Mouse (Mus musculus) R1 (cell line): ENCODE results near the gene Kdelc2.

ENCODE experiments used
- DNase-seq: peaks from one replicate; pipeline ENCODE4 v3.0.0-alpha.2; 2018; ENCODE audit warnings: low read depth, low spot score

Kdelc2 gene

DNA sequence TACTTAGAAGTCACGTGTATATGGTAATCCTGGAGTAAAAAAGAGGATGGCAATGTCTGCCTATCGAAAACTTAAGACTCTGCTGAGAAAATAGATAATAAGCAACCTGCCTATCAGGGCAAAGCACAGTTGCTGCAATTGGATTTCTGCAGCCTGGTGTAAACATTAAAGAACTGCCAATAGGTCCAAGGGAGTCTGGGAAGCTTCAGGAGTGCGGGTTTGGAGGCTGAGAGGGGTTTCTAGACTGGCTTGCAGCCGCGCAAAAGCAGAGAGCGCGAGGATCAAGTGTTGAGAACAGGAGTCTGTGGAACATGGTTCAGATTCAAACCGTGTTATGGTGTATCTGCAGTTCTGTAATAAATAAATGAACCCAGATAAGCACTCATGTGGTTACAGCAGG, 1.0 kb downstream of the Kdelc2 start:
- DNase-seq: no peak

DNA sequence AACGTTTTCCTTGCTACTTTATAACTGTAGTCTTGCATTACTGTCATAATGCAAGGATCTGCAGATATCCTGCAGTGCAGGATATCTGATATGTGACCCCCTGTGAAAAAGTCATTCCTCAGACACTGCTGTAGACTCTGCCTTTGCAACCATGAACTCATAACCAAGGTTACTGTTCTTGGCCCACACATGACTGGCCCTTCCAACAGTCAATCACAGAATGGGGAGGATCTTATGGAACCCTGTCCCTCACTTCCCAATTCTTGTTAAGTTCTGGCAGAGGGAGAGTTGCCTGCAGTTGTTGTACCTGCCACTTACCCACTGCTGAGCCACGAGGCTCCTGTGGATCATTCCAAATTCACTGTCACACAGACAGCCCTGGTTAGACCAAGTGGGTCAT, 3.6 kb downstream of the Kdelc2 start:
- no peak for DNase-seq

DNA sequence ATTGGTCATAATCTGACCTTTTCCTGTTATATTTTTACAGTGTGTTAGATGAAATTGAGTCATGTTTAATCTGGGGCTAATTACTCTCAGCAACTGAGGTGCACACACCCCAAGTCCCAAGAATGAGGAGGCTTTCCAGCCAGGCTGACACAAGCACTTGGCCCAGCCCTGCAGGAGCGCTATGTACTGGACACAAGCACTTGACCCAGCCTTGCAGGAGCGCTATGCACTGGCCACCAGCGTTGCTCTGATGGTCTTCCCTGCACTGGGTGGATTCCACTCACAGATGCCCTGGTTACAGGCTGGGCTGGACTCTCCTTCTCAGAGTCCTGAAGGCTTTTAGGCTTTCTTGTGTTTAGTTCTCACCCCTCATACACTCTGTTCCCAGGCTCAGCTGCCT, 5.3 kb downstream of the Kdelc2 start:
- no peak for DNase-seq

DNA sequence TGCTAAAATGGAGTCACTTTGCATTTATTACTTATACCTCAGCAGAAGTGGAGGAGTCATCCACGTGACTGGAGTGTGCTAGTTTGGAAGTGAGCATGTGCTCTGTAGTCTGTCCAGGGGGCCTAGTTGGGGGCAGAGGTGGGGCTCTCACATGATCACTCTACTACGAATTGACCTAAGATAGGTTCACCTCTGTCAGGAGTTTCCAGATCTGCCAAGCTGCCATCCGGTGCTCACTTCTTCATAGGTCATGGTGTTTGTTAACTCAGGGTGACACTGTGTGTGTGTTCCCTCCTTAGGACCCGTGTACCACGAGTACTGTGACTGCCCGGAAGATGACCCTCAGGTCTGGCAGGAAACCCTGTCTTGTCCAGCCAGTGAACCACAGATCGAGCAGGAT, 6.3 kb downstream of the Kdelc2 start:
- DNase-seq: no peak

DNA sequence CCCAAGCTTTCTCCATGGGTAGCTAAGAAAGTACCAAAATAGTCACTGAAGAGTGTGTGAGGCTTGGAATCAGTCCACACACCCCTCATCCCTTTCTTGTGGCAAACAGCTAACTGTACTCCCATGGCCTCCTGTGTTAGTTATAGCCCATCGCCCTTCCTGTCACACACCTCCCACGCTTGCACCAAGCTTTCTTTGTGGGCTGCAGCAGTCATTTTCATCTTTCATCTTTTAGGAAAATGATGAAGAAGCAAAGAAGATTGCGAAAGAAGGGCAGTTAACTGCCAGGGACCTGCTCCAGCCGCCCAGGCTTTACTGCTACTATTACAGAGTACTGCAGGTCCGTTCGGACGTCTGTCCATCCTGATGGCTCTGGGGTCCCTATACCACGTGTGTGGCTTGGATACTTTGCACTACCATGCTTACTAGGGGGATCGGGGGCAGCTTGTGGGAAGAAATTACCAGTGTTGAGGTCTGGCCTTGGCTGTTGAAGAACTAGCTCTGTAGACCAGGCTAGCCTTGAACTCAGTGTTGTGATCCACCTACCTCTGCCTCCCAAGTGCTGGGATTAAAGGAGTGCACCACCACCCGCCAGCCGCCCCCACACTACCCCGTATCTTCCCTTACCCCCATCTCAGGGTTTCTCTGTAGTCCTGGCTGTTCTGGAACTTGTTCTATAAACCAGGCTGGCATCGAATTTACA, 14.0 kb downstream of the Kdelc2 start:
- no peak for DNase-seq

DNA sequence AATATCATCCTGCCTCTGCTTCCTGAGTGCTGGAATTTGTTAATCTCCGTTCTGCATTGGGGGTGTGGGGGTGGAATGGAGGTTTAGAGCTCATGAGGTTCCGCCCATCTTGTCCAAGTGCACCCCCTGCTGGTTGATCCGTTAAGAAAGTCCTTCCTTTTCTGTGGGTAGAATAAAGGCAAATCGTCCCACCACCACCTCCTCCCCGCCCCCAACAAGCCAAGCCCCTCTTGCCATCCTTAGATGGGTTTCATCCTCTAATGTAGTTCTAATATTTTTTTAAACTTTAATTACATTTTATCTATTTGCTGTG, 14.5 kb downstream of the Kdelc2 start:
- peak; percentile 91 for DNase-seq

DNA sequence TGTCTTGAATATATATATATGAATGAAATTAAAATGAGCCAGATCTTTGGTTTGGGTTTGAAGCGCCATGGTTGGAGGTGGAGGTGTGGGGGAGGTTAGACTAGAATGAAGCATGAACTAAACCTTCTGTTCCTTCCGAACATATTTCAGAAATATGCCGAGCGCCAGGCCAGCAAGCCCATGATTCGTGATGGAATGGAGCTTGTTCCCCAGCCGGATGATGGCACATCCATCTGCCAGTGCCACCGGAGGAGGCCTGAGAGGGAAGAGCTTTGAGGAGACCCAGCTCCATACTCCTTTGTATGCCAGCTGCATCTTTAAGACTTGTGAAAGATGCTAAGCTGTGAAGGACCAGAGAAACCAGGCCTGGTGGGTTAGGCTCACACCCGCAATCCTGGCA, 15.7 kb downstream of the Kdelc2 start:
- no peak for DNase-seq

DNA sequence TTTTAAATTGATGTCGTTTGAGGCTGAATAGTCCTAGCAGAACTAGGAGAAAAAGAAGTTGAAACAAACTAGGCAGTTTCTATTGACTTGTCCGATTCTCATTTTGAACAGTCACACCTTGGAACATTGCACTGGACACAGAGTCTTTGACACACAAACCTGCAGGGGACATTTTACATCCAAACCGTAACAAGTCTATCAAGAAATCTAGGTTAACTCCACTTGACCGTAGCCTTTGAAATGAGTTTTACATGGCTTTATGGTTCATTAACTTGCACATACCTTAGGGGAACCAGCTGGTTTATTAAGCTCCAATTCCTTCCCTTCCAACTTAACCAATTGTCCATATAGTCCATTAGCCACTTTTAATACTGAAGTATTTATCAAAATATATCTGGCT, 16.9 kb downstream of the Kdelc2 start:
- DNase-seq: no peak

DNA sequence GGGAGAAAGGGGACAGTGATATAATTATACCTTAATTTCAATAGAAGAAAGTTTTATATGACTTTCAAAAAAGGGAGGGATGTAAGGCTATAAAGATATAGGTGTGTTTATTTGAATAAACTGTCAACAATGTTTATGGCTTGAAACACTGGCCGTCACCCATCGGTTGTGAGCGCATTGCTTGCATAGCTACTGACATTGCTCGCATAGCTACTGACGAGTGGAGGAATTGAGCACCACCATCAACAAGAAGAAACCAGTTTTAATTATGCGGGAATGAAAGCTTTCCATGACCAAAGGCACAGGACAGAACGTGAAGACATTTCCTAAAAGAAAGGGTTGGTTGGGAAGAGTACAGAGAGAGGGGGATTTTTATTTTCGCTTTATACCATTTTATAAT, 17.3 kb downstream of the Kdelc2 start:
- peak; percentile 13 for DNase-seq

DNA sequence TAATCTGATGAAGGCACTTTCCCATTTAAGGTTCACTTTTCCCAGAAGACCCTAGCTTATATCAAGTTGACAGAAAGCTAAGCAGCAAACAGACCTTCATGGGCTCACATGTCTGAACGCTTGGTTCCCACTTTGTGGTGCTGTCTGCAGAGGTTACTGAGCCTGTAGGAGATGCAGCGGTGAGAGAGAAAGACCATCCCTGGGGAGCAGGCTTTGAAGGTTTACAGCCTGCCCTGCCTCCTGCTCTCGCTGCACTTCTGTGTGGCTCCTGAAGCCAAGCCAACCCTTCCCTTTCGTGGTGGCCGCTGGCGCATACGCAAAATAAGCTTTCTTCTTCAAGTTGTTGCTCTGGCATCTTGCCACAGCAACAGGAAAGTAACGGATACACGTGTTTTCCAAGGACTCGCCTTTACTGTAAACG, 18.5 kb downstream of the Kdelc2 start, which contains the start of gene 4930550C14Rik:
Gene 4930550C14Rik (plus strand): TSS at position 35 of the 421 bp plus-strand sequence.
- peak; percentile 43 for DNase-seq

DNA sequence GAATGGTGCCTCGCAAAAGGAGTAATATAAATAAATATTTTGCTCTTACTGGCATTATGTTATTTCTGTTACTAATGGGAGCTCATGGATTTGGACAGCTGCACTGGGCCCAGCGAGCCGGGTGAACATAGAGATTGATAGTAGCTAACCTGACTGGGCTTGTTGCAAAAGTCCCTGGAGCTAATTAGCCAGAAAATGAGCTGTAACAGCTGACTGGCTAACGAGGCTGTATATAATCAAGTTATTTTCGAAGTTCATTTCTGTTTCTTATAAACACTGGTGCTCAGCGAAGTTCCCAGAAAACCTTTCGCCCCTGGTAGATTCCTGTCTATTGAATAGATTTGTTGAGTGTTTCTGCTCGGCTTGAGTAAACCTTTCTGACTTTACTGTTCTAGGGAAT, 19.2 kb downstream of the Kdelc2 start:
- no peak for DNase-seq

DNA sequence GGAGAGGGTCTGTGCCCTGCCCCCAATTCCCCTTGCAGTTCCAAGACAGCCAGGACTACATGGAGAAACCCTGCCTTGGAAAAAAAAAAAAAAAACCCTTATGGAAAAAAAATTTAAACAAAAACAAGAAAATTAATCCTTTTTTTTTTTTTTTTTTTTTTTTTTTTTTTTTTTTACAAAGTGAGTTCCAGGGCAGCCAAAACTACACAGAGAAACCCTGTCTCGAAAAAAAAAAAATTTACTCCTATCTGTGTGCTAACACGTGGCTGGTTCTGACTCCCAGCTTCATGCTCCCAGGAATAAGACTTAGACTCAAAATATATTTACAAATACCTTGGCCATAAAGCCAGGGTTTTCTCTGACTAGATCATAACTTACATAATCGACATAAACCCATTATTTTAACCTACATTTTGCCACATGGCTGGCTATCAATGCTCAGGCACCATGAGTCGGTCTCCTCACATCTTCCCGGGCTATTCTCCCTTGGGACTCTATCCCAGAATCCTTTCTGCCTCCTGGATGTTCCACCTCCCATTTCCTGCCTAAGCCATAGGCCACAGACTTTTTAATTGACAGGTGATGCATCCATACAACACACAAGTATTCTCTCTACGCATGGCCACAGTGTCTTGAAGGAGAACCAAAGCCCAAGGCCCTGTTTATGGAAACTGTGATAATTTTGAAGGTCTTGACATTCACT, 20.4 kb downstream of the Kdelc2 start:
- peak; percentile 95 for DNase-seq

DNA sequence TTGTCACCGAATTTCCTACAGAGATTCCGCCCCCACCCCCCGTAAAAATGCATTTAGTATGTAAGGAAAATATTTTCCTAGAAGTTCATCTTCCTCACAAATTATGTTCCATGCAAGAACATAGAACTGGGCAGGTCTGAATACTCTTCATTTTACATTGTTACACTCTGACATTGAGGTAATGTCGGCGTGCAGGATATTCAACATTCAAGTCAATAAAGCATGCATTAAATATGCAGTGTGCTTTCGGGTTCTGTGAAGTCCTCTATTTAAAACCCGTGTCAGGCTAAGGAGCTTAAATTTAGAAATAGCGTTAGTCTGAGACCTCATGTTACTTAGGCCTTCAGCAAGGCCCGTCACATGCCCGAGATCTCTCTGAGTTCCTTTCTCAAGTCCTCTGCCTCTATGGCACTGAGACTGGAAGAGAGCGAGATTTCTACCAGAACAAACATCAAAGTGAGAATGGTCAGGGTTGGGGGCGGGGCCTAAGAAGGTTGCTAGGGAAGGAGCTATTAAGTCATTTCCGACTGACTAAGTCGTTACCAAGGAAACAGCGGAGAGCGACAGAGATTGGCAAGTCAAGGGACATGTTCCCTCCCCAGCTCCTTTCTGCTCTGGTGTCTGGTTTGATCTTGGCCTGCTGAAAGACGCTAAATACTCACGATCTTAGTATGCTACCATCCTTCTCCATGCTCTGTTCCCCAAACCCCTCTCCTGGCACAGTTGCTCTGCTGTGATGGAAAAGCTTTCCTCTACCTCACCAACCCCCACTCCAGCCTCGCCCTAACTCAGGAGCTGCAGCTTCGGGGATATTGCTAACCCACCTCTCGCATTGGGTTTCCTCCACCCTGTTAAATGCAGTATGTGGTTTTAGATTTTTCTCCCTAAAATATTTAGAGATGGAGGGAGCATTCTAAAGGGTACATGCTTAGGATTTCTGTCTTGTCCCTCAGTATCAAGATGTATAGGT, 21.2 kb downstream of the Kdelc2 start:
- peak; percentile 99 for DNase-seq

DNA sequence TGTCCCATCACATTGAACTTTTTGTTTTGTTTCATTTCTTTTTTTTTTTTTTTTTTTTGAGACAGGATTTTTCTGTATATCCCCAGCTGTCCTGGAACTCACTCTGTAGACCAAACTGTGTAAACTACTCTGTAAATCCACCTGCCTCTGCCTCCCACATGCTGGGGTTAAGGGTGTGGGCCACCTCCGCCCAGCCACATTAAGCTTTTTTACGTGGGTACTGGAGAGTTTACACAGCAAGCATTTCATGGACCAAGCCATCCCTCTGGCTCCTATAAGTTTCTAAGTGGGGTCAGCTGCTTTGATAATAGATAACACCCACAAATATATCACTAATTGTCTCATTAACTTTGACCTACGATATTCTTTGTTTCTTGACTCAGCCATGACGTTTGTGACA, 24.7 kb downstream of the Kdelc2 start:
- no peak for DNase-seq

DNA sequence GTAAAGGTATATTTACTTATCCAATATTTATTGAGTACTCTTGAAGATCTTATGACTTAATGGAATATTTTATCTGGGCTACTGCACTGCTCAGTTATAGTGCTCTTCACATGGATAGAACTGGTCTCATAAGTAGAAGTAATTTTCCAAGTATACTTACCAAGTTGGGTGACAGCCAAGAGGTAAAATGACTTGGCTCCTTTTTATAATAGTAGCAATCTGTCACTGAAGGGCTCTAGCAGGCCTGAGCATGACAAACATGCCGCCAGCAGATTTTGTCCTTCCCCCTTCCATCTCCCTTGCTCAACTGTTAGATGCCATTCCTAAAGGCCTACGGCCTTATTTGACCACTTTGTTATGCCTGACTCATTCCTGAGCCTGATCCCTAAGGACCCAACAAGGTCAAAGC, 25.1 kb downstream of the Kdelc2 start:
- peak; percentile 14 for DNase-seq

DNA sequence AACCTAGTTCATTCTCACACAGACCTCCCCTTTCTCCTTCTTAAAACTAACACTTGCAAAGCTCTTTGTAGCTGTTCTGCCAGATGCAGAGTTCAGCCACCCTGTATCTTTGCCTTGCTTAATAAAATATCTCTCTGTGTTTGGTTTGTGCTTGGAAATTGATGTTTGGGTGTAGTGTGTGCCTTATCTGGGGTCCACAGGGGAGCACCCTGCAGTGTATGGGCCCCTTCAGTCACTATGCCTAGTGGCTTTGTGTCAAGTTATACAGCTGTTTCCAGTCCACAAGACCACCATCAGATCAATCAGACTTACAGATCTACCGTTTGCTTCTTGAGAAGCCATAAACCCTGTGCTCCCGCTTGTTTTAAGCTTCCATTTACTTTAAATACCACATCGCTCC, 25.6 kb downstream of the Kdelc2 start:
- DNase-seq: no peak

DNA sequence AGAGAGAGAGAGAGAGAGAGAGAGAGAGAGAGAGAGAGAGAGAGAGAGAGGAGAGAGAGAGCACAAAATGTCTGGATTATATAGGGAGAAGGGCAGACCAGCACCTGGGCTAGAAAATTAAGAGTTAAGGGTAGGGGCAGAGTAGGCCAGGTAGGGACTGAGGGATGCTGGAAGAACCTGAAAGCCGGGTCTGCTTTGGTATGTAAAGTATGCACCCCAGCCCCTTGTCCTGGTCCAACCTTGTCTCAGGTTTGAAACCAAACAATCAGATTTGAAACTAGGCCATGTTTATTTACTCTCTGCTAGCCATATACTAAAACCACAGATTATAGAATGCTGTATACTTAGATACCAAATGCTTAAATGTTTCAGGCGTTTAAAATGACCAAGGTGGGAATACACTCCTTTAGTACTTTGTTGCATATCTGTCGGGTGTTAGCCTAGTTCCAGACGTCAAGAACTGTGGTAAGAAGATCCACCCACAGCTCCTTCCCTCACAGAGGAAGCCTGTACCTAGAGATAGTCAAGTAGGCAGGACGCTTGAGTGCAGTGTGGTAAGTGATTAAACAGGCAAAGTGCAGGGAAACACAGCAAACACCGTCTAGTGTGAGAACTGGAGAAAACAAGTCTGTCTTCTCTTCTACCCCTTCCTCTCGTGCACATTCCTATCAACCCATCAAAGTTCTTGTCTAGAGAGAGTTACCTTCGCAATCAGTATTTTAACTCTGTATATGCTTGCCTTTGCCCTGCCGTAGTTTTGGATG, 38.5 kb downstream of the Kdelc2 start:
- no peak for DNase-seq

DNA sequence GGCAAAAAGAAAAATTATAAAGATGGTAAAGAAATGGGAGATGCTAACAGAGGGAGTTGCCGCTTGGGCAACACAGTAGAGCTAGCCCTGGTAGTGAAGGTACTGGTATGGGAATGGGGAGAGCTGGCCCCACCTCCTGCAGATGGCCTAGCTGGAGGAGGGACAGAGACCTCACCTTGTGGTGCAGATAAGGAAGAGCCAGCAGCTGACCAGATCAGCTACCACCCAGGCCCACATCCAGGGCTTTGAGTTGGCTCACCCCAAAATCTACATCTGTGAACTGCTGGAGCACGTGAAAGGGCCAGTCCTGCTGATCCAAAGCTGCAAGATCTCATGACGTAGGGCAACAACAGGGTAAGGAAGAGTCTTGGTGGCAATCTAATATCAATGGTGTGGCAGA, 42.9 kb downstream of the Kdelc2 start:
- no peak for DNase-seq

DNA sequence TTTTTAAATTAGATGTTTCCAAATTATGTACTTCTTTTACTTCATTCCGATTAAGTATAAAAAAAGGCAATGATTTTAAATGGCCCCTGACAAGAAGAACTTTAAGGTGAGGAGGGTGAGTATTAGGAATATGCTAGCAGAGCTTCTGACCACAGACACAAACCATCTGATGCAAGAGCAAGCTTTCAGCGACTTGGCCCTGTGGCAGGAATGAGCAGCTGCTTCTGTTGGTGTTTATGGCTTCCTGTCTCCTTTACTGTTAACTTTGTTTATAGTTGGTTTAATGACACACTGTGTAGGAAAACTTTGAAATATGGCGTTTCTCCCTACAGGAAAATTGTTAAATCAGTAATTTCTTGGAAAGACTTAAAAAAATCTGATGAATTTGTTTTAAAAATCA, 43.8 kb downstream of the Kdelc2 start:
- no peak for DNase-seq

DNA sequence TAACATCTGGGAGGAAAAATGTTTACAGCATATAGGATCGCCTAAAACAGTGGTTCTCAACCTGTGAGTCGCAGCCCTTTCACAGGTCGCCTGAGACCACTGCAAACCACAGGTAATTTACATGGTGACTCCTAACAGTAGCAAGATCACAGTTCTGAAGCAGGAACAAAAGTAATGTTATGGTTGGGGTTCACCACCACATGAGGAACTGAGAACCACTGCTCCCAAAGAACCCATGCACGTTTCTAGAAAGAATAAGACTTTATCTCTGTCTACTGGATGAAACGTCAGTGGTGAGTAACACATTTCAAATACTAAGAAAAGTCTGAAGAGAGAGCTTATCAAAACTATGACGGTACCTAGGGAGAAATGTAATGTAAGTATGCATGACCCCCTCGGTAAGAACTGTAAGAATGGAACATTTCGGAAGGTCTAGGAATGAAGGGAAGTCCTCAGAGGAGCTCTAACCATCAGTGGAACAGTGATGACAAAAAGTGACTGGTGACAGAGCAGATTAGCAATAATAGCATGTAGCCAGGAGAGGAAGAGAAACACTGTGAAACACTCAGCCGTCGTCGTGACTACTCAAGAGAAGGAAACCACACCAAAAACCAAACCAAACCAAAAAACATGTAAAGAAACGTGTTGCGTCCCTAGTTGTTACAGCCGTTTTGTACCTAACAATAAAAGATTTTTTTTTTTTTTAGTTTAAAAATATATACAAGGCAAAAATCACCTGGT, 52.2 kb downstream of the Kdelc2 start:
- no peak for DNase-seq

DNA sequence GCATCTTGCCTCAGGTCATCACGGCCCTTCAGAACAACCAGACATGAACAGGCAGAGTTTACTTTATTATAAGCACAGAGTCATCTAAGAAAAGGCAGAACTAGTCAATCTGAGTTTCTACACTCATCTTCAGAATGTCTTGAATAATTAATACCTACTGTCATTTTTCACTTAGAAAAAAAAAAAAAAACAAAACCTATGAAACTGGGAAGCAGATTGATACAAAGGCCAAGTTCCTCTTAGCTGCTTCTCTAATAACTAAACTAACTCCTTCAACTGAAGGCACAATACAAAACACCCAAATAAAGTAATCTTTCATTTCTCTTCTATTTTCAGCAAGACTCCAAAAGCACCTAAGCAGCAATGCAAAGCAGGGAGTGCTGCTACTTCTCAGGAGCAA, 66.8 kb downstream of the Kdelc2 start:
- no peak for DNase-seq
